Mouse (Mus musculus) lung, postnatal 0 days (tissue): ENCODE data around the gene Arhgap21.

Source experiments
- CTCF ChIP-seq: IDR thresholded peaks from 2 replicates; pipeline ENCODE4 v1.5.1; 2016; ENCODE audit warnings: antibody characterized with exemption, mild to moderate bottlenecking
- EP300 ChIP-seq: IDR thresholded peaks from 2 replicates; pipeline ENCODE4 v1.6.1; 2016; ENCODE audit warnings: antibody characterized with exemption, mild to moderate bottlenecking, control low read depth

- TF ChIP-seq CTCF = no peak
- TF ChIP-seq EP300 = no peak
Measured at GRCm38 (mm10) chr2:20865795-20866194, 102.9 kb downstream of the Arhgap21 start.
